Mouse (Mus musculus): ENCODE results near the gene Pmp22.

DNA sequence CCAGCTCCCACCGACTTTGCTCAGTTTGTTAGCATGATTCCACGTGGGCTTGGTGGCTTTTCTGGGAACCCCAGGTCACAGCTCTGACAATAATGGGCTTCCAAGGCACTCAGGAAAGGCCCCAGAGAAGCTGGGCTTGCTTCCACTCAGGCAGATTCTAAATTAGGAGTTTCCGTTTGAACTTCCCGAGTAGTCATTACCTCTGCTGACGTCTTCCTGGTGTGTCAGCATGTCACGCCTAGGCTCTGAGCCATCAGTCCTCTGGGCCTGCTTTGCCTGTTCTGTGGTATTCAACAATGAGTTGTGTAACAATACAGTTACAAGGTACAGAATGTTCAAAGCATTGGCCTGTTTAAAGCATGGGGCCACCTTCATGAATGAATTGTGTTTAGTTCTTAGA is 7.4 kb downstream of the Pmp22 start:
- TF ChIP-seq CTCF (IDR thresholded peaks at IDR 0.05; ENCODE audit: low read depth) = no peak
- no peak for TF ChIP-seq EP300 (IDR thresholded peaks at IDR 0.05; ENCODE audit: low read depth)

All from liver, embryonic 14.5 days (tissue).